Mouse (Mus musculus): ENCODE results near the gene Fnip2.

DNA sequence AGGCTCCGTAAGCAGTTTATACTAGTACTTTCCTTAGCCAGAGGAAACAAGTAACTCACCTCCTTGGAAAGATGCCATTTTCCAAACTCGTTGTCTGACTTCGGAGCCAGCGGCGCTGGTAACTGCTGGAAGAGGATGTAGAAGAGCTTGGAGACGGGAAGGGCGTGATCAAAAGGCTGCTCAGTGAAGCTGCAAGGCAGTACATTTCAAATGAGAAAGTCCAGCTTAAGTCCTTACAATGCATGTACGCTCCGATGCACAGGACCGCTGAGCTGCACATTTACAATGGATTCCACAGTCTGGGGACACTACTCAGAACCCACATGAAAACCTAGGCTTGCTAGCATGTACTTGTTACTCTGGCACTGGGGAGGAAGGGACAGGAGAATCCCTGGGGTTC lies 67.3 kb downstream of the Fnip2 start:
- TF ChIP-seq CTCF (IDR thresholded peaks at IDR 0.05; ENCODE audit: borderline replicate concordance, extremely low read depth, insufficient read depth, insufficient read length) (no peak), POLR2A (IDR thresholded peaks at IDR 0.05; ENCODE audit: borderline replicate concordance, extremely low read depth, insufficient read depth, insufficient read length, poor library complexity, severe bottlenecking) (no peak)
